Mouse (Mus musculus): Measurements from ENCODE around the gene Ahnak2.

The Ahnak2 gene

DNA sequence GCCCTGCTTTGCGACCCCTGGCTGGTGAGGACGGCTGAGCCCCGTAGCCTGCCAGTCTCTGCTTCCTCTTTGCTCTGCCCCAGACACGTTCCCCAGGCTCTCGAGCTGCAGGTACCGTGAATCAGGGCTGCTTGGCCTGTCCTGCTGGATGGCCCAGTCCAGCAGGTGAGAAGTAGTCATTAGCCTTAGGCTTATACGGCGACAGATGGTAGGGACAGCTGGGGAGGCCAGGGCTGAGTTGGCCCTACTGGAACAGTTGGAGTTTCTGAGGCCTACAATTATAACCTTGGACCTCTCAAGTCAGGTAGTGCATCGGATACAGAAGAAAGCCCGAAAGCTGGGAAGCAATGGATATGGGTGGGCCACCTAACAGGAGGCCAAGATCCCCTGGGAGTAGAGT, 69.9 kb downstream of the Ahnak2 start:
- no peak for DNase-seq

DNA sequence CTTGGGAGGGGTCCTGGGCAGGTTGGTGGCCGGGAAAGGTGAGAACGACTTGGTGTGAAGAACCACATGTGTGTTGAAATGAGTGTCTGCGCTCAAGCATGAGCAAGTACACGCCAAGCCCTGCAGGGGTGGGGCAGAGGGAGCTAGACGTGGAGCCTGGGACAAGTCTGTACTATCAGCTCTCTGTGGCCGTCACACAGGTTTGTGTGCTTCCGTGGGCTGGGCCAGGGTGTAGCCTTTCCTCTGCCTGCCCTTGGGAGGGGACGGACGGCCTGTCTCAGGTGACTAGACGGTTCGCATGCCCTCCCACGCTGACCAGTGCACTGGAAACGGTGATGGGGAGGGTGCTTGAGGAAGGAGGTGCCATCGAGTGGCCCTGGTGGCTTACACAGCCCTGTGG, 71.6 kb downstream of the Ahnak2 start:
- DNase-seq: no peak

DNA sequence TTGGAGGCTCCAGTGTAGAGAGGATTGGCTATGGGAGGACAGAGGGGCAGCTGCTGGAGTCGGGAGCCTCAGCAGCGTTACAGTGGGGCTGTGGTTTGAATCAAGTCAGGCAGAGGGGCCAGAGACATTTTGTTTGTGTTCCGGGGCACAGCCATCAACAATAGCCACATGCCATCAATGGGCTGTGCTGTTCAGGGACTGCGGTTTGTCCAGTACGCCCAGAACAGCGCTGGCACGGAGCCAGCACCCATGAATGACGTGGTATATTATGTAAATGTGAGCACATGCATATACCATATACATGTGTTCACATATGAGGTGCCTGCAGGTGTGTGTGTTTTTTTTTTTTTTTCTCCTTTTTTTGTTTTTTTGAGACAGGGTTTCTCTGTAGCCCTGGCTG, 74.7 kb downstream of the Ahnak2 start:
- DNase-seq: no peak

DNA sequence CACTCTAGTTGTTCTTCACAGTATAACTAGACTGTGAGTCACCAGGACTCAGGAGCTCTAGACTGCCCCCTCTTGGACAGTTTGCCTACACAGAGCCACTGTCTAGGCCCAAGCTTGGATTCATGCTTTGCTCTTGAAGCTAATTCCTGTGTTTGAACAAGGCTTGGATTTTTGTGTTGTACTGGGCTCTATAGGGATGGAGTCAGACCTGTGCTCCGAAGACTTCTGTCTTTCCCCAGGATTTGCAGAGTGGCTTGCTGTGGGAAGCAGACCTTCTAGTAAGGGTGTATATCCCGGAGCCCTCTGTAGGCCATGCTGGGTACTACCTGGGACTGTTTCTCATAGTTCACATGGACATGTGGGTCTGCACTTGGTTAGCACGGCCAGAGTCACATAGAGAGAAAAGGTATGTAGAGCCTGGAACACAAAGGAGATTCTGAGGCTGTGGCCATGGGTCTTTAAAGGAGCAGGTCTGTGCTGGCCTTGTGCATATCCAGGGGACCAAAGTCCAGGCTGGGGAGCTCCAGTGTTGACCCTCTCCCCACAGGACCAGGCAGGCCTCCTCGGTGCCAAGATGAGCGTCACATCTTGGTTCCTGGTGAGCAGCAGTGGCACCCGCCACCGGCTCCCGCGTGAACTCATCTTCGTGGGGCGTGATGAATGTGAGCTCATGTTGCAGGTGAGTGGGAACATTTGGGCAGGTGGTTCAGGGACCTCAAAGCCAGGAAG, 78.2 kb downstream of the Ahnak2 start:
- DNase-seq: peak; percentile 87 to 90

DNA sequence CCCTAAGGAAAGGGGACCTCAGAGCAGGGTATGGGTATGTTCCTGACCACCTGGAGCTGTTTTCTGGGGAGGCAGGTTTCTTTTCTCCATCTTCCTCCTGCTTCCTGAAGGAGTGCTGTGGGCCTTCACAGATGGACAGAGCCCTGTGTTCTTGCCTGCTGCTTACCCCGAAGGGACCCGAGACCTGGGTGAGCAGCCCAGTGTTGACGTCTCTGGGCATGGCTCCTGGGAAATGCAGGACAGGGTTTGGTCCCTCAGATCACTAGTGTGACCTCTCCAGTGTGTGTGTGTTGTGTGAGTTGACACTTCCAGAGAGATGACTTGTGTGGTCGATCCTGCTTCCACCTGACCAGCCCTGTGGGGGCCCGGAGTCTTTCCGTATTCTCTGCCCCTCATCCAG, 79.0 kb downstream of the Ahnak2 start:
- no peak for DNase-seq

DNA sequence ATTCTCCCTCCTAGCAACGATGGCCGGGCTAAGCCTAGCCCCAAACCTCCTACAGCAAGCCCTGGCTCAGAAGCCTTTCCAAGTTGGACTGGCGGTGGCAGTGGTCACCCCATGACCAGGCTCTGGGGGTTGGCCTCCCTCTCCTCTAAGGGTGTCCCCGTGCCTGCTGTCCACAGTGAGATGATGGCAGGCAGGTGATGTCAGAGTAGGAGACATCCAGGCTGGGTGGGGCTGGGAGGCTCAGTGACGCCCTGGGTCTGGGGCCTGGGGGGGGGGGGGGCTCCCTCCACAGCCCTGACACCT, 79.5 kb downstream of the Ahnak2 start:
- DNase-seq: no peak

DNA sequence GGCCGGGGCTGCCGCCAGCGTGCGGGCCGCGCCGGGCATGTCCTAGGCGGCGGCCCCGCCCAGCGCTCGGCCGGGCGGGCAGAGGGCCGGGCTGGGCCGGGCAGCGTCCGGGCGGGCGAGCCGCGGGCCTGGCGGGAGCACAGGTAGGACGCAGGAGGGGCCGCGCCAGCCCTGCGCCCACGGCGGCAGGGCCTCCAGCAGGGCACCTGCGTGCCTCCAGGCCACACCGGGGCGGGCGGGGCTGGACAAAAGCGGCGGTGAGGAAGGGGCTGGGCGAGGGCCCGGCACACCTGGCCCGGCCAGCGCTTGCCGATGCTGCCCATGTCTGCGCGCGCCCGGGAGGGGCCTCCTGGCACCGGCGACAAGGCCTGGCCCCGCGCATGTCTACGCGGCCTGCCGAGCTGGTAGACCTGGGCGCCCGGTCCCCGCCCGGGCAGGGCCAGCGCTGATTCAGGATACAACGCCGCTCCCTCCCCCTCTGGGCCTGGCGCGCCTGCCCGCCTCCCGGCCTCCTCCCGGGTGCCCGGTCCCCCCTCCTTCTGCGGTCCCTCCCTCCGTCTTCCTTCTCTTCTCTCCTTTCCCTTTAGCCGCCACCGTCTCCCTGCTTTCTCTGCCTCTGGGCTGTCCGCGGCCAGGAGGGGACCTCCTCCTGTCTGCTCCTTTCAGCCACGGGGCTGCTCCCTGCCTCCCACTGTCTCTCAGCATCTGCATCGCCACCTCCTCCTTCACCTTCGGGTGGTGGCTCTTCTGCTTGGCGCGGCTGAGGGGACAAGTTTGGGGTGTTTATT, 80.0 kb downstream of the Ahnak2 start:
- peak; percentile 72 to 90 for DNase-seq

Data from kidney, postnatal 25 days (tissue).